Mouse (Mus musculus) urinary bladder, adult 18-20 months (tissue): ENCODE results near the gene Sh3yl1.
A peak's percentile ranks its signal among the peaks of the same experiment; 100 is the strongest.

Experiments used
- DNase-seq, 2 experiments: peaks; one replicate each; pipeline ENCODE4 v3.0.0; 2022; ENCODE audit warnings: low spot score in 2 of 2, mixed read lengths in 2 of 2

Gene Sh3yl1

GRCm38 (mm10) chr12:30944197-30944596, 32.7 kb downstream of the Sh3yl1 start:
- no peak for DNase-seq

DNA sequence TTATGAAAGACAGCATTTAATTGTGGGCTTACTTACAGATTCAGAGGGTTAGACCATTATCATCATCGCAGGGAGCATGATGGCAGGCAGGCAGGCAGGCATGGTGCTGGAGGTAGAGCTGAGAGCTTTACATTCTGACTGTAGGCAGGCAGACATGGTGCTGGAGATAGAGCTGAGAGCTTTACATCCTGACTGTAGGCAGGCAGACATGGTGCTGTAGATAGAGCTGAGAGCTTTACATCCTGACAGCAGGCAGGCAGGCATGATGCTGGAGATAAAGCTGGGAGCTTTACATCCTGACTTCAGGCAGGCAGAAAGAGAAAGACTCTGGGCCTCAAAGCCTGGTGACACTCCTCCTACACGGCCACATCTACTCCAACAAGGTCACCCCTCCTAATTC, 59.2 kb downstream of the Sh3yl1 start:
- DNase-seq: no peak

GRCm38 (mm10) chr12:31003795-31004194, 92.3 kb downstream of the Sh3yl1 start:
- DNase-seq: no peak

DNA sequence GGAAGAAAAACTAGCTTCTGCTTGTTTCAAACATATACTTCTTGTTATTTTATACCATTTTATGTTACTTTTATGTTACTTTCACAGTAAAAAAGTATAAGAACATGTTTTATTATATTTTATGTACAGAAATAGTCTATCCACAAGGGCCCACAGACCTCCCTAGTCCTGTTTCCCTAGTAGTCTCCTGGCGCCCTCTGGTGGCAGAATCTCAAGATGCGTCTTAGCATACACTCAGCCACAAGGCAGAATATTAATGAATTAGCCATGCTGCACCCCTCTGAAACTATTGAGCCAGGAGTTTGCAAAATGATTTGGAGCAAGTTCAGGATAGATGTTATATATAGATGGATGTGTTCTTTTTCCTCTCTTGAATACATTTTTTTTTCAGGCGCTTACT, 93.5 kb downstream of the Sh3yl1 start:
- peak; percentile 15 to 63 for DNase-seq

GRCm38 (mm10) chr12:31008171-31008570, 96.7 kb downstream of the Sh3yl1 start:
- DNase-seq: peak; percentile 14 to 27
